Mouse (Mus musculus) B cell, adult 2 months (primary cell): ENCODE results near the gene Azin2.

Experiments
- DNase-seq, 2 experiments: peaks; one replicate each; pipeline ENCODE4 v3.0.0; 2022

The Azin2 gene

DNA sequence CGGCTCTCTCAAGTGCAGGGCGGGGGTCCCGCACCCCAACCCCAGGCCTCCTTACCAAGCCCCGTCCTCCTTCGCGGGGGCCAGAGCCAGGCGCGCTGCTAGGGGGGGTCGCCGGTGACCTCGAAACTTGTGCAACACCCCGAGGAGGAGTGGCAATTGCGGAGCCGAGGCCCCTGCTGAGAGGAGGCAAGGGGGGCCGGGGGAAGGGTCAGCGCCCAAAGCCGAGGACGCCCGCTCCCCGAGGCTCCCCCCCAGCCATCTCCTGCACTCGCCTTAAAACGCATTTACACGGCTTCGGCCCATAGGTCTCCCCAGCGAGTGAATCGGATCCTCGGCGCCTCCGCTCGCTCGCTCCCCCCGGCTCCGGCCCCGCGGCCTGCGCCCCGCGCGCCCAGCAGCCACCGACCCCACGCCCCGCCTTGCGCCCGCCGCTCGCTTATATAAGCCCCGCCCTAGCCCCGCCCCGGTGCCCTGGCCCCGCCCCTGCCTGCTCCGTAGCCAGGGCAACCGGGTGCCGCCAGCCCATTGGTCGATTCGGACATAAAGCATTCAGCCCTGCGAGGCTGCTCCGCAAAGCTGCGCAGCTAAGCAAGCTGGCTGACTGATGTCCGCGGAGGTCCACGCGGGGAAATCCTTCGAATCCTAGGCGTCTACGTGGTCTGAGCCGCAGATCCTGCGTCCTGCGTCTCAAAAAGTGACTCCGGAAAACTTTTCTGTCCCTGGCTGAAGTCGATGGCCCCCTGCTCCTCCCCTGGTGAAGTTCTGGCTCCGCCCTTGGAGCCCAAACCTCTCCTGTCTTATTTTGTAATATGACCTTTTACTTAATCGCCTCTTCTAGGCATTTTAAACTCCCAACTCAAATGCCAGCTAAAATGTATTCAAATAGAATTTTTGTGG, at the start of gene Azin2:
Azin2 (minus strand) TSS at position 414 of the 897 bp plus-strand sequence.
- DNase-seq: peak; percentile 94 to 95

- DNase-seq: no peak
Measured at GRCm38 (mm10) chr4:129011604-129012121, 49.4 kb upstream of the Azin2 start.

DNA sequence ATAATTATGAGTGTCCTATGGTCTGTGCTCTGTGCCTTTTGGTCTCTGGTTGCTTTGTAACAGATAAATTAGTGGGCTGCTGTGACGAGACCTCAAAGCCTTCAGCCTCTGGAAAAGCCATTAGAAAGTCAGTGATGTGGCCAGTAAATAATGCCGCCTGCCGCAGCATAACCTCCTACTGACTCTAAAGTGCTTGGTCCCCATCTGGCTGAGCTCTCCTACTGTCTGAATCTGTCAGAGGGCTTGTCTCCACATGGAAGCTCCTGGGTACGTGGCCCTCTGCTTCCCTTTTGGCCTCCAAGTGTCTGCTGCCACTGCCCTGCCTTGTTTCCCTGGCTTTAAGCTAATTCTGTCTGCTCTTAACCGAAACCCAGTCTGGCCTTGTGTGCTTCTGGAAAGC, 47.3 kb upstream of the Azin2 start:
- no peak for DNase-seq

DNA sequence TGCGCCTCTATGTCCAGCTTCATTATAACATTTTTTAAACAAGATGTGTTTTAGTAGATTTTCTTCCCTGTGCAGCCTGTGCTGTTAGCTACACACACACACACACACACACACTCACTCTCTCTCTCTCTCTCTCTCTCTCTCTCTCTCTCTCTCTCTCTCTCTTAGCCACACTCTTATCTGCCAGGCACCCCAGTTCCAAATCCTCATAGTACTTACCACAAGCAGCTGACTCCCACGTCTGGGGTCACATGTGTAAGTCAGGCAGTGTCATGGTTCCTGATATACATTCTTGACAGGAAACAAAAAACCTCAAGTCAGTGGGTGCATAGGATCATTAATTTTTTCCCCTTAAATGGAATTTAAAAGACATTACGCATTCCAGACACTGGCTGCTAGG, 46.4 kb upstream of the Azin2 start:
- no peak for DNase-seq

DNA sequence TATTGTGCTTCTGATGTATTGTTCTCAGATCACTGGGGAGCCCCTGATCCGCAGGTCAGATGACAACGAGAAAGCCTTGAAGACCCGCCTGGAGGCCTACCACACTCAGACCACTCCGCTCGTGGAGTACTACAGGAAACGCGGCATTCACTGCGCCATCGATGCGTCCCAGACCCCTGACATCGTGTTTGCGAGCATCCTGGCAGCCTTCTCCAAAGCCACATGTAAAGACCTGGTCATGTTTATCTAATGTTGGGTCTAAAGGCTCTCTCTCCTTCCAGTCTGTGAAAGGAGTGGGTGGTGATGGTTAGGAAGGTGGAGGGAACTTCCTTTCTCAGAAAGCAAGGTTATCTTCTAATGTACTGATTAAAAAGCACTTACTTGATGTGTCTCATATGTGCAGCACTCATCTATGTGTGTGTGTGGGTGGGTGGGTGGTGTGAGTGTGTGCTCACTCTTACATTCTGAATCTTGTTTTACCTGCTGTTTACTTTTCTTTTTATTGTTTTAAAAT, 45.8 kb upstream of the Azin2 start:
- no peak for DNase-seq

DNA sequence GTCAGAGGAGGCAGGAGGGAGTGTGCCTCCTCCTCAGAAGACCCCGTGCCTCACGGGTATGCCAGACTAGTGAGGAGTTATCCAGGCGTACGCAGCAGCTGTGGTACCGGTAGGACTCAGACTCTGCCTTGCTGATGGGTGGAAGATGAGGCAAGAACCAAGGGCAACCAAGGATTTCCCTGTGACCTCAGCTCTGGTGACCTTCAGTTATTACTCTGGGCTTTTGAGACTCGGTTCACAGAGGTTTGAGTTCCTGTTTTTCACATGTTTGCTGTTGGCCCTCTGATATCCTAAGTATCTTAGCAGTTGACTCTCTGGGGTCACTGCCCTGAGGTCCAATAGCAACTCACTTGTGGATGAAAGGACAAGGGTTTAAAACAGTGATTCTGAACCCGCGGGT, 41.5 kb upstream of the Azin2 start:
- DNase-seq: no peak

DNA sequence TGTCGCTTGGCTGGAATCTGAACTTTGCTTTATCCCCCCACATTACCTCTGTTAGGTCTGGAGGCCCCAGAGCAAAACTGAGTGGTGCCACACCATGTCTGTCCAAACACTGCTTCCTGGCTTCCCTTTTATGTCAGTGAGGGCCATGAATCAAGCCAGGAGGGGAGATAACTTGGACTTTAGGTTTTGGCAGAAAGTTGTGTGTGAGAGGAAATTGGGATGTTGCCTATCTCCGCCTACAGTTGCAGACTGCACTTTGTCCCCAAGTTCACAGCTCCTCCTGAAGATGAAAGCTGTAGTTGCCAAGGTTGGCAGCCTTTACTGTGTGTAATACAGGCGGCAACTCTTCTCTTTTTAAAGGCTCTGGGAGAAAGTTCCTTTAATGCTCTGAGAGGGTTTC, 38.5 kb upstream of the Azin2 start:
- DNase-seq: no peak

GRCm38 (mm10) chr4:128998401-128998800, 36.2 kb upstream of the Azin2 start:
- no peak for DNase-seq

- DNase-seq: no peak
Measured at GRCm38 (mm10) chr4:128997258-128997657, 35.0 kb upstream of the Azin2 start.

GRCm38 (mm10) chr4:128995238-128995637, 33.0 kb upstream of the Azin2 start:
- no peak for DNase-seq

GRCm38 (mm10) chr4:128993675-128994074, 31.4 kb upstream of the Azin2 start:
- DNase-seq: no peak

DNA sequence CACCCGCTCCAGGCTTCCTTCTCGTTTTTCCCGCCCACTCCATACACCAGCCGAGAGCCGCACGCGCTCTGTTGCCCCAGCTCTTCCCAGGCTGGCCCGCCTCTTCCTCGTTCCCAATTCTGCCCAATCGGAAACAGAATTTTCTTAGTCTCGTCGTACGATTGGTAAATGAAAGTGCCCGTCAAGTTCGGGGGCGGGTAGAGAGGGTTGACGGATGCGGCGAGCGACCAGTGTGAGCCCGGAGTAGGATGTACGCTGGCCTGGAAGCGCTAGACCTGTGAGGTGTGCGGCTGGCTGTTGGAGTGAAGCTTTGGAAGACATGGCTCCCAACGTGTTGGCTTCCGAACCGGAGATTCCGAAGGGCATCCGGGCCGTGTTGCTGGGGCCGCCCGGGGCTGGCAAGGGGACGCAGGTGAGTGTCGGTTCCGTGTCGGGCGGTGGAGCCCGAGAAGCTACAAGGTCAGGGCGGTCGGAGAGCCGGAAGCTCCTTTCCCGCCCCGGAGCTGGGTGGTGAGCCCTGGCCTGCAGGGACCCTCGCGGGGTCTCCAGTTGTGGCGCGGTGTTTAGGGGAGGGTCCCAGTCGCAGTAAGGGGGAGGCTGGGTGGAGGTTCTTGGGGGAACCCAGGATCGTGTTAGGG, 30.9 kb upstream of the Azin2 start:
- peak; percentile 93 to 95 for DNase-seq

- DNase-seq: no peak
Measured at GRCm38 (mm10) chr4:128992176-128992575, 29.9 kb upstream of the Azin2 start.

GRCm38 (mm10) chr4:128991500-128992008, 29.3 kb upstream of the Azin2 start, which contains the start of gene Ak2:
TSS of gene Ak2 (plus strand) at chr4:128991958.
- DNase-seq: no peak

DNA sequence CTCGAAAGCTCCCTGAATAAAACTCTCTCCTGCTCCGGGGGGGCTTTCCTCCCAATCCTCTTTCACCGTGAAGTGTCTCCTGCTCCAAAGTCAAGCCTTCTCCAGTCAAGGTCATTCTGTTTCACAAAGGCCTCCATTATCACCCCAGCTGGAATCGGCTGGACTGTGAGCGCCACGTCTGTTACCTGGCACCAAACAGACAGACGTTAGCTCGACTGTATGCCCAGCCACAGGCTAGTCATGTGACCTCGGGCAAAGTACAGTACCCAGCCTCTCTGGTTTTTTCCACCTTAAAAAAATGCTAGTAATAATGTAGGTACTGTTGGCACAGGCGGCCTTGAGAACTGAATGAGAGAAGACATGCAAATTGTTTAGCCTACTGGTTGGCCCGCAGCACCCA, 27.4 kb upstream of the Azin2 start:
- no peak for DNase-seq

- no peak for DNase-seq
Measured at GRCm38 (mm10) chr4:128988911-128989310, 26.7 kb upstream of the Azin2 start.

DNA sequence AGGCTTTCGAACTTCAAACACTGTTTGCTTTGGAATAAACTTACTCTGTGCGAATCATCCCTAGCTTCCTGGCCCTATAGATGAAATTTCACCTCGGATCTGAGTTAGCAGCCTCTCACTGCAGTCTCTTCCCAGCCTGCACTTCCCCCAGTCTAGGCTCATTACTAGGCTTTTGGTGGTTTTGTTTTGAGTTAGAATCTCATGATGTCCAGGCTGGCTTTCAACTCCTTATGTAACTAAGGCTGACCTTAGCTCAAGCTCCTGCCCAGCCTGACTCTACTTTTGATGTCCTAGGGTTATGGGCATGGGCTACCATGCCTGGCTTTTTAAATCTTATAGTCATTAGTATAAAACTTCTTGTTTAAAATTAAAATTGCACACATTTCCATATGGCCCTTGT, 22.4 kb upstream of the Azin2 start:
- DNase-seq: no peak

- no peak for DNase-seq
Measured at GRCm38 (mm10) chr4:128983656-128984055, 21.4 kb upstream of the Azin2 start.

- DNase-seq: no peak
Measured at GRCm38 (mm10) chr4:128983151-128983550, 20.9 kb upstream of the Azin2 start.

DNA sequence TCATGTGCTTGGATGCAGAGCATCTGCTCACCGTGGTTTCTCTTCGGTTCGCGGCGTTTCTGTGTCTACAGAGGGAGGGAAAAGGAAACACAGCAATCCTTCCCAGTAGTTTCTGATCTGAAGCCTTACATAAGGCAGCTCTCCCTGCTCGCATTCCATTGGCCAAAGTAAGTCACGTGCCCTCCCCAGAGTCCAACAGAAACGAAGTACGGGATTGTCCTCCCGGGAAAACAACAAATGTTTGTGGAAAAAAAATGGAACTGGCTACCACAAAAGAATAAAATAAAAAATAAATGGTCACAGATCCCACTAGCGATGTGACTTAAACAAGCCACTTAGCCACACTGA, 19.6 kb upstream of the Azin2 start:
- no peak for DNase-seq

DNA sequence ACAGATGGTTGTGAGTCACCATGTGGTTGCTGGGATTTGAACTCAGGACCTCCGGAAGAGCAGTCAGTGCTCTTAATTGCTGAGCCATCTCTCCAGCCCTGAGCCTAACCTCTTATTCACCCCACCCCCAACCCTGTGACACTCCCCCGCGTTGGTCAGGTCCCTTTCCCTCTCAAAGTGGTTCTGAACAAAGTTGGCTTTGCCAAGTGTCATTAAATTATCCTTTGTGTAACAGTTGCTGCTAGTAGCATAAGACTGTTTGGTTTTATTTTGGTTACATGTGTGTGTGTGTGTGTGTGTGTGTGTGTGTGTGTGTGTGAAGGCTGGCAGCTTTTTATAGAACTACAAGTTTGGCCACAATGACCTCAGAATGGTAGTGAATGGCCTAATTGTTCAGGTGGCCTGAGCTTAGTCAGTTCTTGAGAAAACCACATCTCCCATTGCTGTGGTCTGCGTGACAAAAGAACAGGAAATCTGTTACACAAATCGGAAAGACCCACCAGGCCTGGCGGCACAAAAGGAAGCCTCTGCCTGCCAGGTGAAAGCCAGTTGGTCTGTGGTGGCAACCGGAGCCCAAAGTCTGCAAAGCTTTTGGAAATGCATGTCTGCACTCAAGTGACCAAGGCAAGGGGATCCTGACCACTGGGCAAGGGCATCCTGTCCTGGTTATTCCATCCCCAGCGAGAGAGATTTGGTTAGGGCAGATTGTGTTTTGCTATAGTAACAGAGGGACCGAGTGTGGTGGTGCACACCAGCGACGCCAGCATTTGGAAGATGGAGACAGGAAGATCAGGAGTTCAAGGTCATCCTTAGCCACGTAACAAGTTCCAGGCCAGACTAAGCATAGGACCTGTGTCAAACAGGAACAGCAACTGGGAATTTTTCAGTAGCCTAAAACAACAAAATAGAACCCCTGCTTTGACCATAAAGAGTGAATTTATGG, 18.9 kb upstream of the Azin2 start:
- peak; percentile 56 to 63 for DNase-seq

DNA sequence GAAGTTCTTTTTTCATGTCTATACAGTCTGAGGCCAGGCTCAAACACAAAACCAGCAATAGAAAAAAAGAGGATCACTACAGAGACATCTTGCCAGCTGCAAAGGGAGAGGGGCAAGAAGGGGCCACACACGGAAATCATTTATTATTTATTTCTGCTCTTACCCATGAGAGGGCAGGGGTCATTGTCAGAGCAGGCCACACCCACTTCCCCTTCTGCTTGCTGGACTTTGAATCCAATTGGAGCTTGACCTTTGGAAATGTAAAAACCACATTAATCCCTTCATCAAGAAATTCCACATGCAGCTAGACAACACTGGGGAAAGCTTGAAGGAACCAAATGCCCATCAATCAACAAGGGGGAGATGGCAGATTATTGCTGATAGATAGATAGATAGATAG, 16.4 kb upstream of the Azin2 start:
- no peak for DNase-seq

DNA sequence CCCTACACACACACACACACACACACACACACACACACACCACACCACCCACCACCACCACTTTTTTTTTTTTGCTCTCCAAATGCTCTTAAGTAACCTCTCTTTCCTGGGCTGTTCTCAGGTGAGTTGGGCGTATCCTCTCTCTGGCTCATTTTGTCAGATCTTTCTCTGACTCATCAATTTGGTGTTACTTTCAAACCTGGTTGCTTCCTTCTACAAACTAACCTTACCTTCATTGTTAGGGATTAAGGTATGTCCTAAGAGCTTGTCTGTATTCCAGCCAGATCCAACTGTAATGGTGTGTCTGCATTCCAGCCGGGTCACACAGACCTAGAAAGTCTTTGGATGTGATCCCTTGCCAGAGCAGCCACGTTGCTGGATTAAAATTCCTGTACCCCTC, 15.0 kb upstream of the Azin2 start:
- DNase-seq: no peak
